Mouse (Mus musculus) CH12.LX (cell line): ENCODE results near the gene Nomo1. TPM values are rescaled to one million over a fixed set of nuclear protein-coding genes. Genes with fewer than 3 reads are reported as not detected.

ENCODE experiments used
- DNase-seq: peaks from one replicate; pipeline ENCODE4 v3.0.0-alpha.2; 2013; ENCODE audit errors: extremely low read depth
- H3K27ac ChIP-seq: 2 replicates; pipeline ENCODE4 v1.5.1; 2012; ENCODE audit warnings: low read depth, mild to moderate bottlenecking, control low read depth, moderate library complexity; ENCODE audit not compliant: insufficient read depth
- H3K27me3 ChIP-seq: replicated peaks from 2 replicates; pipeline ENCODE3; 2012; ENCODE audit warnings: inconsistent platforms
- H3K36me3 ChIP-seq, 2 experiments: replicated peaks in 1 of 2; 2 replicates each; pipeline versions ENCODE3 to v1.6.1; 2012; ENCODE audit warnings: inconsistent platforms in 1 of 2, low read length in 1 of 2, mild to moderate bottlenecking in 1 of 2, mixed read lengths in 1 of 2, moderate library complexity in 1 of 2; ENCODE audit not compliant: control insufficient read depth in 1 of 2, insufficient read depth in 1 of 2
- H3K4me1 ChIP-seq, 2 experiments: 2 replicates each; pipeline ENCODE4 v1.6.1; 2012; ENCODE audit warnings: inconsistent platforms in 1 of 2, moderate library complexity in 1 of 2; ENCODE audit not compliant: insufficient read depth in 2 of 2, control insufficient read depth in 1 of 2
- H3K4me2 ChIP-seq: 2 replicates; pipeline ENCODE4 v1.6.1; 2012; ENCODE audit warnings: low read depth, mild to moderate bottlenecking, control low read depth; ENCODE audit not compliant: poor library complexity, insufficient read depth, severe bottlenecking
- H3K4me3 ChIP-seq, 3 experiments: fragments of 150-350 bp in 1 of 3; sonication (generic) in 1 of 3; replicated peaks in 1 of 3; 2 replicates each; pipeline versions ENCODE3 to v1.5.1; 2011 to 2012; ENCODE audit warnings: low read depth in 2 of 3, low read length in 2 of 3, mild to moderate bottlenecking in 2 of 3, moderate library complexity in 2 of 3, control low read depth in 1 of 3, improper control_type of control experiment in 1 of 3, inconsistent platforms in 1 of 3, mixed read lengths in 1 of 3; ENCODE audit not compliant: poor library complexity in 1 of 3
- H3K79me2 ChIP-seq: replicated peaks from 2 replicates; pipeline ENCODE4 v1.6.1; 2012; ENCODE audit warnings: mild to moderate bottlenecking, moderate library complexity; ENCODE audit not compliant: control insufficient read depth, poor library complexity, insufficient read depth, severe bottlenecking; ENCODE audit errors: extremely low read depth
- H3K9ac ChIP-seq: 2 replicates; pipeline ENCODE4 v1.6.1; 2012; ENCODE audit warnings: low read depth, mild to moderate bottlenecking, control low read depth, moderate library complexity; ENCODE audit not compliant: insufficient read depth
- H3K9me3 ChIP-seq: replicated peaks from 2 replicates; pipeline ENCODE3; 2012; ENCODE audit warnings: low read length, inconsistent platforms, mixed read lengths
- BHLHE40 ChIP-seq: IDR thresholded peaks from 2 replicates; pipeline ENCODE4 v1.6.1; 2011; ENCODE audit warnings: mild to moderate bottlenecking, low read depth, low read length, improper control_type of control experiment
- CTCF ChIP-seq, 2 experiments: IDR thresholded peaks in 1 of 2; conservative IDR thresholded peaks in 1 of 2; 2 replicates each; pipeline ENCODE4 v1.5.1; 2011 to 2012; ENCODE audit warnings: low read depth in 2 of 2, low read length in 2 of 2, improper control_type of control experiment in 1 of 2, inconsistent platforms in 1 of 2, mild to moderate bottlenecking in 1 of 2, moderate library complexity in 1 of 2
- E2F4 ChIP-seq: IDR thresholded peaks from 2 replicates; pipeline ENCODE4 v1.6.1; 2011; ENCODE audit warnings: low read depth, low read length, improper control_type of control experiment; ENCODE audit not compliant: insufficient replicate concordance
- JUN ChIP-seq: IDR thresholded peaks from 2 replicates; pipeline ENCODE4 v1.6.1; 2011; ENCODE audit warnings: low read depth, mild to moderate bottlenecking, low read length, improper control_type of control experiment, moderate library complexity; ENCODE audit not compliant: insufficient read depth
- JUND ChIP-seq: conservative IDR thresholded peaks from 2 replicates; pipeline ENCODE4 v1.6.1; 2011; ENCODE audit warnings: low read depth, low read length, improper control_type of control experiment
- KAT2A ChIP-seq: IDR thresholded peaks from 2 replicates; pipeline ENCODE4 v1.6.1; 2012; ENCODE audit warnings: low read length, improper control_type of control experiment, inconsistent platforms; ENCODE audit not compliant: insufficient replicate concordance
- RCOR1 ChIP-seq: conservative IDR thresholded peaks from 2 replicates; pipeline ENCODE4 v1.6.1; 2012; ENCODE audit warnings: low read depth, mild to moderate bottlenecking, inconsistent platforms, low read length, improper control_type of control experiment
- SMC3 ChIP-seq: IDR thresholded peaks from 2 replicates; pipeline ENCODE4 v1.6.1; 2011; ENCODE audit warnings: low read depth, low read length, improper control_type of control experiment
- TCF12 ChIP-seq: IDR thresholded peaks from 2 replicates; pipeline ENCODE4 v1.6.1; 2014; ENCODE audit warnings: low read depth, mild to moderate bottlenecking, inconsistent platforms, low read length, improper control_type of control experiment
- dilution Hi-C: fragments of 300-500 bp; cut with MboI; formaldehyde crosslinking; loops from 2 replicates; pipeline ENCODE4 v1.14.3; 2020; ENCODE audit warnings: low sequenced_read_pairs; ENCODE audit not compliant: extremely low pct_unique_long_range_greater_than_20kb, extremely low pct_ligation_motif_present
- in situ Hi-C: fragments of 300-500 bp; cut with MboI; formaldehyde crosslinking; loops from 3 replicates; pipeline ENCODE4 v1.14.3; 2019; ENCODE audit warnings: low sequenced_read_pairs, low pct_ligation_motif_present, low pct_unique_long_range_greater_than_20kb, mixed read lengths
- polyA plus RNA-seq: library from polyadenylated mRNA; unstranded; fragments of >175 nt; gene quantifications from 2 replicates; pipeline ENCODE4 v1.2.1, GENCODE M21; 2012; ENCODE audit warnings: low read depth; ENCODE audit not compliant: insufficient read length
- total RNA-seq, 2 experiments: library from RNA; depleted of rRNA; stranded (reverse); fragments of 300-350 nt in 1 of 2; fragments of >200 nt in 1 of 2; gene quantifications; 2 replicates each; pipeline ENCODE4 v1.2.3; 2012 to 2014

Nomo1 gene
- total and polyA plus RNA-seq, 3 experiments, result 41.9 to 103 (median 89.6) TPM

GRCm38 (mm10) chr7:46131266-46131665, 97.8 kb downstream of the Nomo1 start:
- DNase-seq, result no peak
- H3K36me3 ChIP-seq, result no peaks in the 10 kb centered on the region
- H3K4me2 ChIP-seq, result no peak overlapping the region
- no peaks in the 10 kb centered on the region for H3K79me2 ChIP-seq
- H3K27me3 ChIP-seq, result peaks cover 87% of the 10 kb centered on the region
- H3K4me3 ChIP-seq, result no peak overlapping the region
- TF ChIP-seq CTCF (conservative IDR thresholded peaks at IDR 0.05 in 1 of 2, IDR thresholded peaks at IDR 0.05 in 1 of 2; ENCODE audit: low read depth in 2 of 2, low read length in 2 of 2) (no peak), JUN (no peak), RCOR1 (no peak), TCF12 (no peak)
- H3K27ac ChIP-seq, result no peak overlapping the region
- in situ Hi-C loops (no loop called here), dilution Hi-C loops (no loop called here)
- H3K9me3 ChIP-seq, result no peaks in the 10 kb centered on the region
- H3K4me1 ChIP-seq, result no peaks in the 10 kb centered on the region
- H3K9ac ChIP-seq, result no peak overlapping the region

DNA sequence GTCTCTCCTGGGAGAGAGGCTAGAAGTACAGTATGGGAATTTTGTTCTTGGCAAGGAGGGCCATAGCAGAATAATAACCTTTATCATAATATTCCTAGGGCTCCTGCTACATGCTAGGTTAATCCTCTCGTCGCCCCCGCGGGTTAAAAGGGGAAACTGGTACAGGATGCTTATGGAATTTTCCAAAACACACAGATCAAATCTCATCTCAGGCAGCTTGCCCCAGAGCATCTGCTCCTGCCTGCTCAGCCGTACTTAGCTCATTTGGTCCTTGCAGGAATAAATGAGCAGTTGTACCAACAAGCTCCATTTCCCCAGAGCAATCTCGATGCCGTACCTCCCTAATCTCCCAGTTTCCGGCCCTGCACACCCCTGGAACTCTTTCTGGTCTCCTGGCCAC, 98.3 kb downstream of the Nomo1 start:
- in situ Hi-C loops, result no loop called here
- Histone ChIP-seq H3K36me3 (no peaks in the 10 kb centered on the region), H3K79me2 (no peaks in the 10 kb centered on the region), H3K4me1 (no peaks in the 10 kb centered on the region), H3K27ac (no peak overlapping the region), H3K27me3 (peaks cover 87% of the 10 kb centered on the region), H3K4me2 (no peak overlapping the region), H3K9me3 (no peaks in the 10 kb centered on the region), H3K9ac (no peak overlapping the region), H3K4me3 (no peak overlapping the region)
- DNase-seq, result no peak
- TF ChIP-seq BHLHE40 (no peak), SMC3 (no peak), JUND (no peak)
- dilution Hi-C loops, result no loop called here

DNA sequence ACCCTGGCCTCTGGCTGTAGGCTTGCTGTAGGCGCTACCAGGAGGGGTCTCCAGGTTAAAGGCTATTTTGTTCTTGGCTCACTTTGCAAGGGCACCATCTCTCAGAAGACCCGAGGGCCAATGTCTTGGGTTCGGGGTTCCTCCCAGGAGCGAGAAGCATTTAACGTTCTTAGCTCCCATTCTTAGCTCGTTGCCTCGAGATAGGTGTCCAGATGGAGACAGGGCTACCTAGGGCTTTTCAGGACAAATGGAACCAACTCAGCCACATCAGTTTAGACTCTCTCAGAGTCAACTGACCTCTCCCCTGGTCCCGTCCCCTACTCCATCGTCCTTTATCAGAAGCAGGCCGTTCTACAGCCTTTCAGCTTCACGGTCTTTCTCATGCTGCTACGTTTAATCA, 98.7 kb downstream of the Nomo1 start:
- no peak overlapping the region for H3K27ac ChIP-seq
- no peaks in the 10 kb centered on the region for H3K79me2 ChIP-seq
- peaks cover 86% of the 10 kb centered on the region for H3K27me3 ChIP-seq
- H3K36me3 ChIP-seq, result no peaks in the 10 kb centered on the region
- H3K9me3 ChIP-seq, result no peaks in the 10 kb centered on the region
- no peak overlapping the region for H3K4me3 ChIP-seq
- H3K4me1 ChIP-seq, result no peaks in the 10 kb centered on the region
- H3K4me2 ChIP-seq, result no peak overlapping the region
- TF ChIP-seq TCF12 (no peak), KAT2A (no peak), E2F4 (no peak)
- no peak overlapping the region for H3K9ac ChIP-seq
- no peak for DNase-seq
- dilution Hi-C loops, result no loop called here
- in situ Hi-C loops, result no loop called here

Other genes with a start within 250 kb of the Nomo1 start
- gene Lmtk3, start 250.0 kb upstream of the Nomo1 start, total RNA-seq (2012; rRNA removed), result 0.30 and 0.46 TPM in 2 replicates
- 0.19 TPM in 1 of 2 replicates, not detected in the other for gene Lmtk3, start 250.0 kb upstream of the Nomo1 start, total RNA-seq (2014; rRNA removed)
- gene Lmtk3, start 250.0 kb upstream of the Nomo1 start, polyA plus RNA-seq, result 0.18 and 0.34 TPM in 2 replicates
- gene Sult2b1, start 249.0 kb upstream of the Nomo1 start, total RNA-seq (2012; rRNA removed), result 0.13 and 0.17 TPM in 2 replicates
- not detected in 2 replicates for gene Sult2b1, start 249.0 kb upstream of the Nomo1 start, total RNA-seq (2014; rRNA removed)
- gene Sult2b1, start 249.0 kb upstream of the Nomo1 start, polyA plus RNA-seq, result 0.29 TPM in 1 of 2 replicates, not detected in the other
- 59.1 and 64.2 TPM in 2 replicates for gene Cyth2, start 219.1 kb upstream of the Nomo1 start, total RNA-seq (2012; rRNA removed)
- gene Cyth2, start 219.1 kb upstream of the Nomo1 start, total RNA-seq (2014; rRNA removed), result 25.6 and 28.7 TPM in 2 replicates
- 59.4 and 75.4 TPM in 2 replicates for gene Cyth2, start 219.1 kb upstream of the Nomo1 start, polyA plus RNA-seq
- gene Kcnj14, start 208.9 kb upstream of the Nomo1 start, total RNA-seq (2012; rRNA removed), result 1.5 and 2.1 TPM in 2 replicates
- gene Kcnj14, start 208.9 kb upstream of the Nomo1 start, total RNA-seq (2014; rRNA removed), result 1.0 and 1.3 TPM in 2 replicates
- gene Kcnj14, start 208.9 kb upstream of the Nomo1 start, polyA plus RNA-seq, result 3.2 and 3.5 TPM in 2 replicates
- 83.0 and 128 TPM in 2 replicates for gene Grwd1, start 202.8 kb upstream of the Nomo1 start, total RNA-seq (2012; rRNA removed)
- 88.1 and 98.5 TPM in 2 replicates for gene Grwd1, start 202.8 kb upstream of the Nomo1 start, total RNA-seq (2014; rRNA removed)
- gene Grwd1, start 202.8 kb upstream of the Nomo1 start, polyA plus RNA-seq, result 108 and 115 TPM in 2 replicates
- gene Kdelr1, start 160.9 kb upstream of the Nomo1 start, total RNA-seq (2012; rRNA removed), result 59.7 and 60.8 TPM in 2 replicates
- 61.5 and 66.9 TPM in 2 replicates for gene Kdelr1, start 160.9 kb upstream of the Nomo1 start, total RNA-seq (2014; rRNA removed)
- gene Kdelr1, start 160.9 kb upstream of the Nomo1 start, polyA plus RNA-seq, result 72.8 and 80.5 TPM in 2 replicates
- gene Grin2d, start 155.3 kb upstream of the Nomo1 start, total RNA-seq (2012; rRNA removed), result 0.04 TPM in 1 of 2 replicates, not detected in the other
- not detected in 2 replicates for gene Grin2d, start 155.3 kb upstream of the Nomo1 start, total RNA-seq (2014; rRNA removed)
- 0.07 TPM in 1 of 2 replicates, not detected in the other for gene Grin2d, start 155.3 kb upstream of the Nomo1 start, polyA plus RNA-seq
- gene Syngr4, start 137.0 kb upstream of the Nomo1 start, total RNA-seq (2012; rRNA removed), result not detected in 2 replicates
- not detected in 2 replicates for gene Syngr4, start 137.0 kb upstream of the Nomo1 start, total RNA-seq (2014; rRNA removed)
- gene Syngr4, start 137.0 kb upstream of the Nomo1 start, polyA plus RNA-seq, result not detected in 2 replicates
- gene Tmem143, start 136.8 kb upstream of the Nomo1 start, total RNA-seq (2012; rRNA removed), result 9.4 and 14.6 TPM in 2 replicates
- 12.8 and 14.2 TPM in 2 replicates for gene Tmem143, start 136.8 kb upstream of the Nomo1 start, total RNA-seq (2014; rRNA removed)
- 7.2 and 8.8 TPM in 2 replicates for gene Tmem143, start 136.8 kb upstream of the Nomo1 start, polyA plus RNA-seq
- gene Emp3, start 112.3 kb upstream of the Nomo1 start, total RNA-seq (2012; rRNA removed), result 18.8 and 24.7 TPM in 2 replicates
- gene Emp3, start 112.3 kb upstream of the Nomo1 start, total RNA-seq (2014; rRNA removed), result 49.7 and 56.6 TPM in 2 replicates
- gene Emp3, start 112.3 kb upstream of the Nomo1 start, polyA plus RNA-seq, result 125 and 135 TPM in 2 replicates
- not detected in 2 replicates for gene Ccdc114, start 109.6 kb upstream of the Nomo1 start, total RNA-seq (2012; rRNA removed)
- not detected in 2 replicates for gene Ccdc114, start 109.6 kb upstream of the Nomo1 start, total RNA-seq (2014; rRNA removed)
- 0.11 TPM in 1 of 2 replicates, not detected in the other for gene Ccdc114, start 109.6 kb upstream of the Nomo1 start, polyA plus RNA-seq
- gene Abcc6, start 3.4 kb upstream of the Nomo1 start, total RNA-seq (2012; rRNA removed), result 9.0 and 10.5 TPM in 2 replicates
- 2.2 and 7.8 TPM in 2 replicates for gene Abcc6, start 3.4 kb upstream of the Nomo1 start, total RNA-seq (2014; rRNA removed)
- 6.4 and 7.4 TPM in 2 replicates for gene Abcc6, start 3.4 kb upstream of the Nomo1 start, polyA plus RNA-seq
- not detected in 2 replicates for gene Kcnj11, start 67.1 kb downstream of the Nomo1 start, total RNA-seq (2012; rRNA removed)
- gene Kcnj11, start 67.1 kb downstream of the Nomo1 start, total RNA-seq (2014; rRNA removed), result not detected in 2 replicates
- gene Kcnj11, start 67.1 kb downstream of the Nomo1 start, polyA plus RNA-seq, result not detected in 2 replicates
- gene Abcc8, start 146.3 kb downstream of the Nomo1 start, total RNA-seq (2012; rRNA removed), result not detected in 2 replicates
- gene Abcc8, start 146.3 kb downstream of the Nomo1 start, total RNA-seq (2014; rRNA removed), result not detected in 2 replicates
- not detected in 2 replicates for gene Abcc8, start 146.3 kb downstream of the Nomo1 start, polyA plus RNA-seq
- not detected in 2 replicates for gene Ush1c, start 204.8 kb downstream of the Nomo1 start, total RNA-seq (2012; rRNA removed)
- not detected in 2 replicates for gene Ush1c, start 204.8 kb downstream of the Nomo1 start, total RNA-seq (2014; rRNA removed)
- not detected in 2 replicates for gene Ush1c, start 204.8 kb downstream of the Nomo1 start, polyA plus RNA-seq
- under 0.01 and 0.04 TPM in 2 replicates for gene Otog, start 207.3 kb downstream of the Nomo1 start, total RNA-seq (2012; rRNA removed)
- gene Otog, start 207.3 kb downstream of the Nomo1 start, total RNA-seq (2014; rRNA removed), result not detected in 2 replicates
- gene Otog, start 207.3 kb downstream of the Nomo1 start, polyA plus RNA-seq, result not detected in 2 replicates